Mouse (Mus musculus) ovary, adult 18-20 months (tissue): ENCODE measurements at regions not wholly inside any gene's neighbourhood (a gene's known extent, or its start where the extent isn't known, plus 50 kb on each side); places are given as distances from the start of the nearest gene placed in this dataset.

Source experiments
- DNase-seq: peaks from one replicate; pipeline ENCODE4 v3.0.0; 2022; ENCODE audit warnings: low spot score, mixed read lengths

DNA sequence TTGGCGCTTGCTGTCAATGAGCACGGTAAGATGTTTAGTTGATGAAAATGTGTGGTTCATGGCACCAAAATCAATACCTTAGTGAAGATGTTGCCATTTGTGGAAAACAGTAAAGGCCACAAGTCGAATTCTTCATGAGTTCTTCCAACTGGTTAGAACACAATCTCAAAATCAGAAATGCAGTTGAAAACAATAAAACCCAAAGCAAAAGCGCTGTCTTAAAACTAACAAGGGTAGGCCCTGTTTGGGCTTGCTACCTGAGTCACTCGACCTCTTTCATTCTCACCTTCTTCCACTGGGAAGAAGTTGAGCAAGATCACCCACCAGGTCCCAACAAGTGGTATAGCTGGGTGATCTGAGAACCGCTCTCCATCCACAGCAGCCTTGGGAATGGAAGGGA, 179.1 kb downstream of the Parm1 start:
- DNase-seq: no peak

DNA sequence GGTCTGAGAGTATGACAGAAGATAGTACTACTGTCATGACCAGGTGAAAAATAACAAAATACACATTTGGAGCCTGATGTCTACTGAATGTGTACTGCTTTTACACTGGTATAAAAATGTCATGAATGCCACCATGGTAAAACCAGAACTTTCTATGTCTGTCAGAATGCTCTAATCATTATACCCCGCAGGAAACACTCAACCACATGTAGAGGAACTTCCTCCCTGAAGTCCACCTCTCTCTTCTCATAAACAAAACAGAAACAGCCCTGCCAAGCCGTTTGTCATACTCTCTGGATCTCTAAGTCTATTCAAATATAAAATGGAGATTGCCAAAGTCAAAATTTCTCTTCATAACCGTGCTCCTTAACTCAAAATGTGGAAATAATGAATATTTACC, 178.2 kb downstream of the Parm1 start:
- no peak for DNase-seq

DNA sequence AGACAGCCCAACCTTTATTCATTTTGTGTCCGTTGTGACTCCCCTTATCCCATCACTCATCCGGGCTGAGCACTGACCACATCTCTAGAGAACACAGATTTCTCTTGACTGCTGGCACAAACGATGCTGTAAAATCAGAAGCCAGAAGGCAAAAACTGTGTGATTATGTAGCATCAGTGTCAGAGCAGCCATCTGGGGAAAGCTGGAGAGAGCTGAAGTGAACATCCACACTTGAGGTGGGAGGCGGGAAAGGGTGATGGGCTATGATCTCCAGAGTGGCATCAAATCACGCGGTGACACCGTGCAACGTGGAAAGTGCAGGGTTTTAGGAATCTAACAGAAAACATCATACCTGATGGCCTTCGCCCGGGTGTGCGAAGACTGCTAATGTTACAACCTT, 175.9 kb downstream of the Parm1 start:
- no peak for DNase-seq

- no peak for DNase-seq
These were observed 174.9 kb downstream of the Parm1 start for GRCm38 (mm10) chr5:91692292-91692691.

DNA sequence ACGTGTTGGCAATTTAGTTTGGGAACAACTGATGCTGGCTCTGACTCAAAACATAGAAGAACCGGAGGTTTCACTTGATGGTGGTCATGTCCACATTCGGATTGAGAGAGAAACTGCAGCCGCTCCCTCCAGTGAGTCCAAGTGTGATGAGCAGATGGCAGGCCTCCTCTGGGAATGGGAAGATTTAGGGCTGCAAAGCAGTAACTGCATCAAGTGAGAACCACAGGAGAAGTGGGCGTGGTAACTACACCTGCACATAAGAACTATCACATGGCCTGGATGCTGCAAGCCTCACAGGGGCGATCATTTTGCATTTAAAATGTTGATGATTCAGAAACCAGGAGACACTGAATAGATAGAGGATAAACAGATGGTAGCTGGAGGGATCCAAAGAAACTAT, 161.3 kb downstream of the Parm1 start:
- DNase-seq: no peak
